Mouse (Mus musculus): ENCODE results near the gene Cbx8. TPM values are rescaled to one million over a fixed set of nuclear protein-coding genes. Genes with fewer than 3 reads are reported as not detected.

Cbx8 gene
- polyA plus RNA-seq, 1 experiment: 4.7 TPM

GRCm38 (mm10) chr11:119022895-119023615, 17.7 kb downstream of the Cbx8 start, which contains the start of gene Cbx2:
Cbx2 (plus strand) TSS chr11:119022962.
- WGBS: under 1% methylated on average over 93 of the region's 99 CpGs
- Histone ChIP-seq H3K36me3 (ENCODE audit: control insufficient read depth, insufficient read depth, low read length) (peaks cover 8% of the 10 kb centered on the region), H3K4me3 (ENCODE audit: low read depth, low read length) (peak within 1 kb of the TSS; percentile 94), H3K4me1 (ENCODE audit: control insufficient read depth, insufficient read depth, insufficient read length, low read length) (peaks cover 5% of the 10 kb centered on the region), H3K27me3 (ENCODE audit: control insufficient read depth, insufficient read depth, low read length) (peaks cover 21% of the 10 kb centered on the region), H3K27ac (ENCODE audit: insufficient read depth, low read depth, low read length) (no peak within 1 kb of the TSS)
- TF ChIP-seq CTCF (IDR thresholded peaks at IDR 0.05; ENCODE audit: extremely low read depth, insufficient read length, insufficient replicate concordance, low read depth, low read length) (no peak), POLR2A (IDR thresholded peaks at IDR 0.05; ENCODE audit: low read depth, low read length) (no peak; the same call in 1 of the 2 replicates)

DNA sequence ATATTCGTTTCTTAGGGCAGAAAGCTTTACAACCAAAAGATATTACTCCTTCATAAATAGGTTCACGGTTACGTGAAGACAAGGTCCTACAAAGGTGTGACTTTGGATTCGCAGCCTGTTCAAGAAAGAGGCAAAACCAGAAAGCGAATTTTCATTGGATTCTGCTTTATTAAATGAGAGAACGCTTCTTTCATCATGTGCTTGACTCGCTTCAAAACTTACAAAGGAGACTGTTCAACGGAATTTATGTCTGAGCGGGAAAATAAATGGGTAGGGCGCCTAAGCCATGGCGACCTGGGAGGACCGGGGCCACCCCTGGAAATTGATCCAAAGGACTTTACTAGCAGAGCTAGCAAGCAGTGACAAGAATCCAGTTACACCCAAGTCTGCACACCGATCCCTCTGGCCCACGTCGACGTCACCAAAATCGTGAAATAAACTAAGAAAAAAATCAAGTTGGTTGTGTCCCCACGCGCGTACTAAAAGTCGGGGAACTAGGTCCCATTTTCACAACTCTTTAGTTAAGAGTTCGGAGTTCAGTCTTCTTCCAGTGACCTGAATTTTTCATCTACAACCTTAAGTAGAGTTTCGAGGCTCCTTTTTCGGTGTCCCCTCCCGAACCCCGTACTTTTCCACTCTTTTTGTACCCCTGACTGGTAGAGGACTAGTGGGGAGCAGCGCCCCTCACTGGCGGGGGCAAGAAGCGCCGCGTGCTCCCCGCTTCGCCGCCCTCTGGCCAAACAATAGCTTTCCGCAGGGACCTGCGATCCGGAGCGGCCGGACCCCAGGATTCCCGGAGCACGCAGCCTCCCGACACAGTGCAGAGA, 18.5 kb downstream of the Cbx8 start:
- Histone ChIP-seq H3K36me3 (ENCODE audit: control insufficient read depth, insufficient read depth, low read length) (peaks cover 3% of the 10 kb centered on the region), H3K4me1 (ENCODE audit: control insufficient read depth, insufficient read depth, insufficient read length, low read length) (peaks cover 5% of the 10 kb centered on the region), H3K27ac (ENCODE audit: insufficient read depth, low read depth, low read length) (no peak overlapping the region), H3K27me3 (ENCODE audit: control insufficient read depth, insufficient read depth, low read length) (peaks cover 21% of the 10 kb centered on the region), H3K4me3 (ENCODE audit: low read depth, low read length) (peak overlapping the region; percentile 94)
- 3% methylated on average over 42 of the region's 42 CpGs for WGBS
- TF ChIP-seq POLR2A (IDR thresholded peaks at IDR 0.05; ENCODE audit: low read depth, low read length) (no peak), CTCF (IDR thresholded peaks at IDR 0.05; ENCODE audit: extremely low read depth, insufficient read length, insufficient replicate concordance, low read depth, low read length) (peak; percentile 61; the same call in 1 of the 2 replicates)

DNA sequence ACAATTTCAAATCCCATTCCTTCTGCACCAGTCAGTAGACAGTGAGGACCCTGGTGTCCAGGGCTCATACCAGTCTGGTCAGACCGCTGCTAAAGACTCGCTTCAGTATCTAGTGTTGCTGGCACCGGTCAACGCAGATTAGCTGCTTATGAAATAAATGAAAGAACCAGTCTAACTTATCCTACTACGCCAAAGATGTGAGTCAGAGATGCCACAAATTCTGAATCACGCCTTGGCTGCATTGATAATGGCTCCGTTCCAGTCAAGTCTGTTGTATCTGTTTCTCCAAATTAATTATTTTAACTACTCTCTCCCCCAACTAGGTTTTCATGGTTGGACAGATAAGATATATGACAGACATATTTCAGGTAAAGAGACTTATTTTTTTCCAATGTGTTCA, 19.6 kb downstream of the Cbx8 start:
- Histone ChIP-seq H3K36me3 (ENCODE audit: control insufficient read depth, insufficient read depth, low read length) (no peaks in the 10 kb centered on the region), H3K4me3 (ENCODE audit: low read depth, low read length) (no peak overlapping the region), H3K27me3 (ENCODE audit: control insufficient read depth, insufficient read depth, low read length) (peaks cover 21% of the 10 kb centered on the region), H3K4me1 (ENCODE audit: control insufficient read depth, insufficient read depth, insufficient read length, low read length) (peaks cover 5% of the 10 kb centered on the region), H3K27ac (ENCODE audit: insufficient read depth, low read depth, low read length) (no peak overlapping the region)
- TF ChIP-seq CTCF (IDR thresholded peaks at IDR 0.05; ENCODE audit: extremely low read depth, insufficient read length, insufficient replicate concordance, low read depth, low read length) (no peak), POLR2A (IDR thresholded peaks at IDR 0.05; ENCODE audit: low read depth, low read length) (no peak)
- WGBS: 84% methylated on average over 7 of the region's 7 CpGs

GRCm38 (mm10) chr11:119017506-119017905, 23.3 kb downstream of the Cbx8 start:
- peaks cover 19% of the 10 kb centered on the region for H3K27me3 ChIP-seq (ENCODE audit: control insufficient read depth, insufficient read depth, low read length)
- H3K4me3 ChIP-seq (ENCODE audit: low read depth, low read length): no peak overlapping the region
- H3K27ac ChIP-seq (ENCODE audit: insufficient read depth, low read depth, low read length): no peak overlapping the region
- WGBS: 87% methylated on average over 7 of the region's 7 CpGs
- no peaks in the 10 kb centered on the region for H3K4me1 ChIP-seq (ENCODE audit: control insufficient read depth, insufficient read depth, insufficient read length, low read length)
- H3K36me3 ChIP-seq (ENCODE audit: control insufficient read depth, insufficient read depth, low read length): no peaks in the 10 kb centered on the region
- TF ChIP-seq CTCF (IDR thresholded peaks at IDR 0.05; ENCODE audit: extremely low read depth, insufficient read length, insufficient replicate concordance, low read depth, low read length): no peak
- no peak for TF ChIP-seq POLR2A (IDR thresholded peaks at IDR 0.05; ENCODE audit: low read depth, low read length)

GRCm38 (mm10) chr11:119014455-119014854, 26.3 kb downstream of the Cbx8 start:
- H3K36me3 ChIP-seq (ENCODE audit: control insufficient read depth, insufficient read depth, low read length): no peaks in the 10 kb centered on the region
- H3K4me1 ChIP-seq (ENCODE audit: control insufficient read depth, insufficient read depth, insufficient read length, low read length): no peaks in the 10 kb centered on the region
- 62% methylated on average over 7 of the region's 7 CpGs for WGBS
- no peak for TF ChIP-seq POLR2A (IDR thresholded peaks at IDR 0.05; ENCODE audit: low read depth, low read length)
- no peak for TF ChIP-seq CTCF (IDR thresholded peaks at IDR 0.05; ENCODE audit: extremely low read depth, insufficient read length, insufficient replicate concordance, low read depth, low read length)
- no peak overlapping the region for H3K27ac ChIP-seq (ENCODE audit: insufficient read depth, low read depth, low read length)
- H3K4me3 ChIP-seq (ENCODE audit: low read depth, low read length): no peak overlapping the region
- H3K27me3 ChIP-seq (ENCODE audit: control insufficient read depth, insufficient read depth, low read length): no peaks in the 10 kb centered on the region

DNA sequence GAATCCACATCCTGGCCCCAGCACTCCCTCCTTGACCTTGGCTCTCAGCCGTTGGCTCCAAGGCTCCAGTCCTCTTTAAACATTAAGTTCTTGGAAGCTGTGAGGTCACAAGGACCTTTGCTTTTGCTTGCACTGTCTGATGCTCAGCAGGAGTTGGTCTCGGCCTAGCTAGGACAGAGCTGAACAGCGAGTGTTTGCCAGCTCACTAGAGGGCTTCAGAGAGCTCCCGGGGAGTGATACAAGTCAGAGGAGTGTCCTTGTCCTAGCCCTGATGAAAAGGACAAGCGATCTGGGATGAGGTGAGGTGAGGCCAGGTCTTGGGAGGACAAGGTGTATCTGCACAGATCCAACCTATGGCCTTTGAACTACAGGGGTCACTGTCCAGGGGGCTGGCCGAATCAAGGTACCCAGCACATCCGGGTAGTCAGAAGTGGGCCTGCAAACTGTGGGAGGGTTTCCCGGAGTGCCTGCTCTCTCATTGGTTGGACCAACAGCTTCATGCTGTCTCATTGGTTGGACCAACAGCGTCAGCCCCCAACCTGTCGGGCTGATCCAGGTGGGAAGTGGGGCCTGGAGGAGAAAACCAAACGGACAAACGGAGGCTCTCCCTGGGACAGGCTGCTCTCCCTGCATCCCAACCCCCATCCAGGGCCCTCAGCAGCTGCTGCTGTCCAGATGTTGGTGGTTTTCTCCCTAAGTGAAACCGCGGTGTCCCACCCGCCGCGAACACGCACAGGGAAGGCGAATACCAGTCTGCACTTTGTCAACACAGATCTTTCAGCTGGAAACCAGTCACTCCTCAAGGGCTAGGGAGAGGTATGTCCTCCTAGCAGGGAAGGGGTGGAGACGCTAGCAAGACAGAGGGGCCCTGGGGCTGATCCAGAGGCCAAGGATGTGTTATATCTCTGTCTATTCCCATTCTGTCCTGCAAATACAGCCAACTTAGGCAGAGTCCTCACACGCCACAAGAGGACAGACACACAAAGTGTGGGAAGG, 33.0 kb downstream of the Cbx8 start:
- 18% methylated on average over 21 of the region's 21 CpGs for WGBS
- Histone ChIP-seq H3K27me3 (ENCODE audit: control insufficient read depth, insufficient read depth, low read length) (no peaks in the 10 kb centered on the region), H3K4me3 (ENCODE audit: low read depth, low read length) (peak overlapping the region; percentile 62), H3K4me1 (ENCODE audit: control insufficient read depth, insufficient read depth, insufficient read length, low read length) (peaks cover 6% of the 10 kb centered on the region; the same call in 1 of the 2 replicates), H3K36me3 (ENCODE audit: control insufficient read depth, insufficient read depth, low read length) (no peaks in the 10 kb centered on the region), H3K27ac (ENCODE audit: insufficient read depth, low read depth, low read length) (no peak overlapping the region; the same call in 1 of the 2 replicates)
- TF ChIP-seq CTCF (IDR thresholded peaks at IDR 0.05; ENCODE audit: extremely low read depth, insufficient read length, insufficient replicate concordance, low read depth, low read length) (no peak), POLR2A (IDR thresholded peaks at IDR 0.05; ENCODE audit: low read depth, low read length) (no peak)

All from small intestine, adult 2 months (tissue).